Mouse (Mus musculus): ENCODE measurements around the gene Ptprm.

Gene Ptprm

DNA sequence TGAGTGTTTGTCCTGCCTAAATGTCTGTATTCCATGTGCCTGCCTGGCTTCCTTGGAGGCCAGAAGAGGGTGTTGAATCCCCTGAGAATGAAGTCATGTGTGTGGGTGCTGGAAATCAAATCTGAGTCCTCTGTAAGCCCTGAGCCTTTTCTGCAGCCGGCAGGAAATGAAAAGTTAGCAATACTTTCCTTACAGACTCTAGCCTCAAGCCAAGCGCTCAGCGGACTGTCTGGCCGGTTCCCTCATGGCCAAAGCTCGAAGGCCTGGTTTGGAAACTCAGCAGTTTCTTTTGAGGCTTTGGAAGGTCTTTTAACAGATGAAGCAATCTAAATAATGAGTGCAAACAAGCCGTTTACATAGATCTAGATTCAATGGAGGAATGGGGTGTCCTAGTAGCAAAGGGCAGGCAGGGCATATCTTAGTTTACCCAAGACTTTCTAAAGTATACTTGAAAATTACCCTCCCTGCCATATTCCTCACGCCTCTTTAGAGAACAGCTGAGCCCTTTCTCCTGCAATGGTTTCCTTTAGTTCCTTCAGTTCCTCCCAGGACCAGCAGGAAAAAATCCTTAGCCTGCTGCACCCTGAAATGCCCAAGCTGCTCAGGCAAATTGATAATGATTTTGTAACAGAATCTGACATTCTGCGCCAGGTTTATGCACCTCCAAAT lies 144.4 kb downstream of the Ptprm start:
- DNase-seq = no peak

DNA sequence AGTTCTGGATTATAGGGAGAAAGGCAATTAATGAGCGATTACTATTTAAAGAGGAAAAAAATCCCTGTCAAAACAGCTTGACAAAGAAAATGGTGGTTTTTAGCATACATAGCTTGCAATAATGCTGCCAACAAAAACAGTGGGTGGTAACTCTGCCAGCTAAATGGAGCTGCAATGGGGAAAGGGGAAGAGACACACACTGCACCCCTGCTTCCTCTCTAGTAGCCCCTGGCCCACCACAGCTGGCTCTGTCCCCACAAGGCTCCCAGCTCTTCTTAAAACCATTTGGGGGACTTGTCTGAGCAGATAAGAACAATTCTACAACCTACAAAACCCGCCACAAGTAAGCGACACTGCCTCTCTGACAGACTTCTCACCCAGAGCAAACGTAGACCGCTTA lies 145.7 kb downstream of the Ptprm start:
- no peak for DNase-seq

DNA sequence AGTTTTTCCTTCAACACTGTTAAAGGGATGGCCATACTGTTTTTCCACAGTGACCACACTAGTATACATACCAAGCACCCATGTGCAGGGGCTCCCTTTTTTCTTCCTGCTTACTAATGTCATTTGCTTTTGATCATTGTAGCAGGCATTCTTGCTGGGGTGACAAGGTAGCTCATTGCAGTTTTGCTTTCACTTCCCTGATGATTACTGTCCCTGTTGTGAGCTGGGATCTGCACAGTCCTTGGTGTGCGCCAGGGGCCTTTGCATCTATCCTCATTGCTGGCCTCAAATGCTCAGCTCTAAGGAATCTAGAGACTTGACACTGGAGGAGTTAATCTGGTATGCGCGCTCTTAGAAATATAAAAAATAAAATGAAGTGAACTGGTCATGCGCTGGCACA lies 147.3 kb downstream of the Ptprm start:
- DNase-seq = no peak

DNA sequence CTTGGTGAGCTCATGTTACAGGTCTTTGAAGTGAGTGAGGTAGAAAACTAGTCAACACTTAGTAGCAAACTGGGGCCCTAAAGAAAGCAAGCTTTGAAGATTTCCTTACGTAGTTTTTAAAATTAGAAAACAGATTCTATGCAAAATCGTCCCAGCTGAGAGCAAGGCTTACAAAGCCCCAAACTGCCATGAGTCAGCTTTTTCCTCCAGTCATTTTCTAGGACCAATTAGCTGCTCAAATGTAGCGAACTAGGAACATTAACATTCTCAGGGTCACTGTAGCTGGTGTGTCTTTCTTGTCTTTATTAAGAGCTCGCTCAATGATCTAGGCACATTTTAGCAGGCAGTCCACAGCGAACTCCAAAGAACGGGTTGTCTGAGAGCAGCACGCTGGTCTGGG lies 153.1 kb downstream of the Ptprm start:
- no peak for DNase-seq

DNA sequence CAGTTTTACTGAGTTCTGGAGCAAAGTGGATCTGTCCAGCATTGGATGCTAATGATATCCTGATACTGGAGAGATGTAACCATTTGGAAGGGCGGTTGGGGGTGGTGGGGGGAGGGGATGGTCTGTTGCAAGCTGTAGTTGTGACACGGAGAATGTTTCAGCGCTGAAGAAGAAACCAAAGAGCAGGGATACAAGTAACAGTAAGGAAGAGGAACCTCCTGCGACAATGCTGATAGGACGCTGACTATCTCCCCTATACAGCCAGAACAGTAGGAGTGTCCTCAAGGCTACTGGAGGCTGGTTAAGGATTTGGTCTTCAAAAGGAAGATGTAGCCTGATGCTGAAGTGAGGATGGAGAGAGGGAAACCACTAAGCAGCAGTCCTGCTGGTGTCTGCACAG lies 160.5 kb downstream of the Ptprm start:
- no peak for DNase-seq

DNA sequence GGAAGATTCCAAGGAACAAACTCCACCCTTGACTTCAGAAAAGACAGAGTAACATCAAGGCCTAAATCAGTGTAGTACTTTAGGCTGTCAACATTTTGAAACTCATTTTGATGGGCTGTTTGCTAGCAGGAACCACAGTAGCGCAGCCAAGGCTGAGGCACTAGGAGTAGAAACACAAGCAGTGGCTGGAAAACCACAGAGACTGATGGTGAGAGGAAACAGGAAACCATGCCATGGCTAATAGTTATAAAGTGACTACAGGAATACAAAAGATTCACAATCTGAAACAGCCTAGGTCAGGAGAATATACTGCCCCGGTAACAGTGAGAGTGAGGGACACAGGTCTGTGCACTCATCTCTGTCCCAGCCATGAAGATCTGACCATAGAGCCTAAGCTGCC lies 165.7 kb downstream of the Ptprm start:
- DNase-seq = no peak

DNA sequence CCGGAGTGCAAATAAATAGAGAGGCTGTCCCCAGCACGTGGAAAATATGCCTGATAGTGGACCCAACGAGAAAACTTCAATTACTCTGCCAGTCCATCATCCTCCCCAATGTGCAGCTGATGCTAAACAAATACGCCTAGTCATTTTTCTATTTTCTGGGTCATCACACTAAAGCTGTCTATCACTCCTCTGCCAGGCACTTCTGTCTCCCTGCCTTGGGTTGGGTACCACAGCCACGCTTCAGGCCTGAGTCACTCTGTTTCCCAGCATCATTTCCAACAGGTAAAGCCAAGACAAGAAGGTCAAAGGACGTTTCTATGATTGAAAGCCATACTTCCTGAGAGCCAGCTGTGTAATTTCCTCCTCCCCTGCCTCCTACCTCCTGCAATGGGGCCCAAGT lies 167.4 kb downstream of the Ptprm start:
- DNase-seq = no peak

DNA sequence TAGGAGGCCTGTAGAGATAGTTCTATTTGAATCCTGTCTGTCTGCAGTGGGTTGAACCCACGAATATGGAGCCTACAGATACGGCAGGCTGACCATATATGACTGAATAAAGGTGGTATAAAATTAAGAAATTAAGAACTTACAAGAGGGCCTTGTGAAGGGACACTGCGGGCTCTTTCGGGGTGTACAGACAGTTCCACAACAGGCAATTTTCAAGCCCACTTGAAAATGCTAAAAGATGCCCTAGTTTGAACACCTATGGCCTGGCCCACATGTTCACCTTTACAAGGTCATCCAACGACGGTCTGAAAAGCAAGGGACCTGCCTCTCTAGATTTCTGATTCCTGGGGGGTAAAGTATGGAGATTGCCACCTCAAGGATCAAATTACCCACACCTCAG lies 168.3 kb downstream of the Ptprm start:
- DNase-seq = no peak

DNA sequence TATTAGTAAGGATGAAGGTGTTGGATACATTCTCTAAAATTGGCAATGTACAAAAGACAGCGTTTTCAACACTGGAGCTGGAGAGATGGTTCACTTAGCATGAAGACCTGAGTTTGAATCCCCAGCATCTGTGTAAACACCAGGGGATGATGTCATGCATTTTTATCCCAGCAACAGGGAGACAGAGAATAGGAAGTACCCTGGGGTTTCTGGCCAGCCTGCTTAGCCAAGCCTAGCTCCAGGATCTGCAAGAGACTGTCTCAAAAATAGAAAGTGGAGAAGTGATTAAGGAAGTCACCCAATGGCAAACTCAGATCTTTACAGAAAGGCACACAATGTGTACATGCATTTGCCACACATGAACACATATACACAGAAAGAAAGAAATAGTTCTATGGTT lies 174.8 kb downstream of the Ptprm start:
- DNase-seq = no peak

DNA sequence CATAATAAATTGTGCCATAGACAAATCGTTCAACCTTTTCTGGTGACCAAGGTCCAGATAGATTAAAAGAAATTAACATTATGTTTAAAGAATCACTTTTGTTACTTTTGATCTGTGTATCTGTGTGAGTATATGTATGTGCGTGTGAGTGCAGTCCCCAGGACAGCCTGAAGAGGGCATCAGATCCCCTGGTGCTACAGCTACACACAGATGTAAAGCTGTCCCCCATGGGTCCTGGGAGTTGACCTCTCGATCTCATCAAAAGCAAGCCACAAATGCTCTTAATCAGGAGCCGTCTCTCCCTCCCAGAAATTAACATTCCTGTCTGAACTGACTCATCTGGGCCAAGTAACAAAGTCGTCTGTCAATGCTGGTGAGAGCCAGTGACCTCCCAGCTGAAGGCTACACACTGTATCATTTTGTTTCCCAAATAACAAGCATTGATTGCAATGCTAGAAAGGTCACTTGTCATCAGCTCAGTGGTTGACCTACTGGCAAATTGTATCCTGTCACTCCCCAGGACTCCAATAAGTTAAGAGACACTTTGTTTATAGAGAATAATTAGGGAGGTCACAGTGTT lies 175.5 kb downstream of the Ptprm start:
- DNase-seq = no peak

DNA sequence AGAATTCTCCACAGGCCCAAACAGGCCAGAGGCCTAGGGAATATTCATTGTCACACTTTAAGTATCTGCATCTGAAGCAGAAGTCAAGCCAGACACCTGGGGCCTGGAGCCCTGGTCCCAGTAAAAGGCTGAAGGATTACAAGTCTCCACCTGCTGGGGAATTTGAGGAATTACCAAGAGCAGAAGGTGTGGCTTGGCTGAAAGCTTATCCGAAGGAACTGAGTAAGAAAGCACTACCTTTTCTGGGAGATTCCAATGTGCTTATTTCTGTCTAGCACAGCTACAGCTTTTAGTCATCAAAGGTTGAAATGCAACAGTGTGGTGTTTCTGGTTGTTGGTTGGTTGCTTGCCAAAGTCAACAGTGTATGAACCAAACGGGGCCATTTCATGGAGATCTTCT lies 178.4 kb downstream of the Ptprm start:
- peak; percentile 78 to 80 for DNase-seq

DNA sequence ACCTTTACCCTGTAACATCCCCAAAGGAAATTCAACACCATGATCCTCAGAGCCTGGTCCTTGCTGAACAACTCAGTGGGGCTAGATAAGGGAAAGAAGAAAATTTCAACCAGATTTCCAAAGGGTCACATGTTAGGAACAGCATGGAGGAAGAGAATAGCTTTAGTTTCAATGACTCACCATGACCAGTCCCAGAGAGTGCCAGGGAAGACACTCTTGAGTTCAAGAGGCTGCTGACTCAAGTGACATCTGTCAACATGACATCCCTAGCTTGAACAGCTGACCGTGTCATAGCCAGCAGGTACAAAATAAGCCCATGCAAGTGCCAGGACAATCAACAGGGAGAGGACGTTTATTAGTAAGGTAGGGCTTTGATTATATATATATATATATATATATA lies 182.9 kb downstream of the Ptprm start:
- no peak for DNase-seq

DNA sequence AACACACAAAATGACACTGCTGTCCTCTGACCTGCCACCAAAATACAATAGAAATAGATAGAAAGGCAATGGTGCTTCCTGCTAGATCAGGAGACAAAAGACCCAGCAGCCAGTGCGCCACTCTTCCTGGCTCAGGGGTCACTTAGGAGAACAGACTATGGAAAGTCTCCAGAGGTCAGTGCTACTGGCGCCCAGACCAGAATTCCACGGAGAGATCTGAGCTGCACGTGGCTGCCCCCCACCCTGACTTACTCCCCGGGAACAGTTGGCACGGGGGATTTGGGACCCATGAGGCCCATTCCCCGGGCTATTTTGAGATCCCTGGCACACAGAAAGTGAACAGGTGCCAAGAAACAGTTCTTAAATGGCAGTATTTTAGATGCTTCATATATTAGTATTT lies 183.6 kb downstream of the Ptprm start:
- DNase-seq = peak in 1 of 2 experiments; percentile 26

DNA sequence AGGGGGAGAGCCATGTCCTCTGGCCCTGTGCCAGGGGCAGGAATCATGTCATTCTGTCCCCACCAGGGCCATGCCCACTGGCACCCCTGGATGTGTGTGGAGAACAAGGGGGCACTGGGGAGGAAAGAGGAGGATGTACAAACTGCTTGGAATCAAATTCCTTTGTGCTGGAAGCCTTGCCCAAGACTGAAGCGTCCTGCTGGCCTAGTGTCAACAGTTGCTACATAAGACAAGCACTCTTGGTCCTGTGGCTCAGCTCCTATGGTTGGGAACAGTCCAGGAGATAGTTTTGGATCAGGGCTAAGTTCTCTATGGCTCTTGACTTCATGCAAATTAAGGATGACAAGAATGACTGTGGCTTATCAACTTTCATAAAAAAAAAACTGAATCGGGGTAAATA lies 188.4 kb downstream of the Ptprm start:
- DNase-seq = peak in 1 of 2 experiments; percentile 8

DNA sequence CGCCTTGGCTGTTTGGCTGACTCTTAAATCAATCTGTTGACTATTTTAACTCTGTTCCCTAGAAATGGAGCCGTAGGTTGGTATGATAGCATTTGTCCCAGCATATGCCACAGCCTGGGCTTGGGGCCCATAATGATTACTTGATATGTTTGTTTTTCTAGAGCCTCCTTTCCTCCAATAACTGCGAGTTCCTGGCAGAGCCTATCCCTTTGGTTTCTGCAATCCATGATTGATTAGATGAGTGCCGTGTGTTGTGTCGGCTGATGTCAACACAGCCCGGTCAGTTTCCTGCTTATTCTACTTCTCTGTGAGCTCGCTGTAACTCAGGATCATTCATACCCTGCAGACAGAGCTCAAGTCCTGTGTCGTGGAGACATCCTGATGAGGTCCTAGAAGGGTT lies 194.6 kb downstream of the Ptprm start:
- no peak for DNase-seq

DNA sequence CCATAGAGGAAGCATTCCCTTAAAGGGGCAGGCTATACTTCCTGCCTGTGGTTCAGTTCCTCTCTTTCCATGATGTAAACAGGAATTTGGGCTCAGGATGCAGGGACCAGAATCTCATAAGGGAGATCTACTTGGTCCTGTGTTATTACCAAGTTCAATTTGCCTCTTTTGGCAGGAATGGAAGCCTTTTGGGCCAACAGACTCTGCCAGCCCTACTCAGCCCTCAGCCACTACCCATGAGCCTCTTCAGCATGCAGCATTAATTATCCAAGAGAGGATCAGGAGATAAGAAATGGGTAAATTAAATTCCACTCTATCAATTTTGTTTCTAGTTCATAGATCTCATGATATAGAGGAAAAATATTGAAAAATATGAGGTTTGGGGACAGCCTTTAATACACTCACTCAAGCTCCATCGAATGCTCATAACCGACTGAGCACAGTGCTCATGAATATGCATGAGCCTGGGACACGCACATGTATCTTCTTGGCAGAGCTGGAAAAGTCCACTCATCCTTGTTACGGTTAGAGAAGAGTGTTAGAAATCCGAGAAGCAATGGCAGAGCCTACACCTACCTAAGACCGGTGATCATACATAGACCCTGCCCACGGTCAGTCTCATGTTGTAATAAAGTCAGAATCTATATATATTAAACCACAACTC lies 197.0 kb downstream of the Ptprm start:
- peak; percentile 66 to 71 for DNase-seq

DNA sequence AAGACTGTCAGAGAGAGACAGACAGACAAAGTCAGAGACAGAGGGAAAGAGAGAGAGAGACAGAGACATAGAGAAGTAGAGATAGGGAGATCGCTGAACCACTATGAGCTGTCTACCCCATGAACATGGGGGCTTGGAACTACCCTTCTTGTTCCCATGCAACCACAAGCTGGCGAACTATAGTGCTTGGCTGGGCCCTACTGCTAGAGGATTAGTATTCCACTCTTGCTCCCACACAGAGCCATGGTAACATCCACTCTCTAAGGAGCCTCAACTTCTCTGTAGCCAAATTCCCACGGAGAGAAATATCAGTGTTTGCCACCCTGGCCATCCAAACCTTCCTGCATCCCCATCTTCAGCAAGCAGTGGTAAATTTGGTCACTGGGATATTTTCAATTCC lies 202.0 kb downstream of the Ptprm start:
- DNase-seq = peak in 1 of 2 experiments; percentile 13

DNA sequence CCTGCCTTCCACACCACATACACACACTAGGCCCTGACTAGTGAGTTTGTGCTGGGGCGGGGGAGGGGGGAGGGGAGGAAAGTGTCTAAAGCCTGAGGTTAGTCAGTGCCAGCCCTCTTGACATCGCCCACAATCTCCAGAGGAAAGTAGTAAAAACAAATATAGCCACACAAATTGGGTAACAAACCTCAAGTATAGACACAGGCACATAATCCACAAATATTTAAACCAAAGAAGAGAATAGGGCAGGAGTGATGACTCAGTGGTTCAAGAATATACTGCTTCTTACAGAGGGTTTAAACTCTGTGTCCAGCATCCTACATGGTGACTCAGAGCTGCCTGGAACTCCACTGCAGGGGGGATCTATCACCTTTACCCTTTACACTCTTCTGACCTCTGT lies 203.8 kb downstream of the Ptprm start:
- no peak for DNase-seq

DNA sequence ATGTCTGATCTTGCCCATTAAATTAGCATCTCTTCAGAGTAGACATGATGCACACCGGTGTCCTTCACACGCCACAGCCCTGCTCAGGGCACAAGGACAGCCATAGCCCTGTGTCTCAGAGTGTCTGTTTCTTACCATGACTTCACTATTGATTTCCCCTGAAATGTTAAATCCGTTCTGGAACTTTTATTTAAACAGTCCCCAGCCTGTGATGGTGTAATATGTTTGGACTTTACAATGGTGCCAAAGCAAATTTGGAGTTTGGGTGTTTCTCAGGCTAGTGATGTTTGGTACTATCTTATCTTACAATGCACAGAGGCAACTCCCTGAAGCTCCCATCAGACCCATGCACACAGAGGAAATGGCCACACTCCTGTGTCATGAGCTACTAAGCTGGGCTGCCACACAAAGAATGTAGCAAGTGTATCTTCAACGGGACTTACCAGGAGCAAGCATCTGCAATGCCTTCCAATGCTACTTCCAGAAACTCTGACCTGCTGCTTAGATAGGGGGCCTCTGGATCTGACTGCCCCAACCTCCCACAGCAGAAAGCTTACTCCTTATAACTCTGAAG lies 212.0 kb downstream of the Ptprm start:
- no peak for DNase-seq

DNA sequence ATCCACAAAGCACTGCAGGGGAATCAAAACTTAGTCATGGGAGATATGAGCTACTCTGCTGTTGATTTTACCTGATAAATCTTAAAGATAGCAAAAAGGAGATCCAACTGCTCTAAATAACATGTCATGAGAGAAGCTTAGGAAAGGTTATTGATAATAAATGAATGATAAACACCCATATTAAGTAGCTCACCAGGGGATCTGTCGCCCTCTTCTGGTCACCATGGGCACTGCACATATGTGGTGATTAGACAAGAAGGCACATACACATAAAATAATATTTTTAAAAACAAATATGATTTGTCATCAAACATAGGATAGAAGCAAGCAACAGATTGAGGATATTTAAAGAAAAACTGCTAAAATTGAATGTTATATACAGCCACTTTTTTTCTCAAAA lies 213.8 kb downstream of the Ptprm start:
- peak; percentile 66 to 68 for DNase-seq

DNA sequence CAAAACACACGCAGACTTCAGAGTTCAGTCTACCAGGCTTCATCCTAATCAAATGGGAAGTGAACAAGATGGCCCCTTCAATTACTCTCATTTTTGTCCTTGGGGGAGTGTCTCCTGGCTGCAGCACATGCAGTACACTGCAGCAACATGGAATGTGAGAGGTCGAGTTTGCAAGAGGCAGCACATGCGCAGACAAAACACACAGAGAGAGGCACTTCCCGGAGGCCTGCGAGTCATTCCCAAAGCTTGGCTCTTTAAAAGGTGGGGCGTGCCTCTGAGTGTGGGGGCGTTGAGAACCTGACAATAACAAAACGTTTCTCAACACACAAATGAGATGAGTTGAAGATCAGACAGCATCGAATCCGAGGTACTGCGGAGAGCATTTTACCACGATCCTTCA lies 215.3 kb downstream of the Ptprm start:
- DNase-seq = no peak

DNA sequence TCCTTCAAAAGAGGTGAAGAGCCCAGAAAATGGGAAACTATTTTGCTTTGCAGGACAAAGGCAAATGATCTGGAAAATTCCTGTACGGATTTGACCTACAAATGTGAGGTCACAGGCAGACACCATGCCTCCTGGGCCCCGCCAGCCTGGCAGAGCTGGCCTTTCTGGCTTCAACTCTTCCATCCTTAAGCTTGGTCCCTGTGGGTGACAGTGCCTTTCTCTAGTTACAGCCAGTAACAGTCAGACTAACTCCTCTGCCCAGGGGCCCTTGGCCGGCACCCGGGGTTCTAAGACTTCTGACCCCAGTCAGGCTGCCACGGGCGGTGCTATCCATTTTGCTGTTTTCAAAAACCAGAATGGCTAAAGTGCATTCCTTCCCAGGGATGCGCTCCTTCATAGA lies 217.4 kb downstream of the Ptprm start:
- DNase-seq = no peak

DNA sequence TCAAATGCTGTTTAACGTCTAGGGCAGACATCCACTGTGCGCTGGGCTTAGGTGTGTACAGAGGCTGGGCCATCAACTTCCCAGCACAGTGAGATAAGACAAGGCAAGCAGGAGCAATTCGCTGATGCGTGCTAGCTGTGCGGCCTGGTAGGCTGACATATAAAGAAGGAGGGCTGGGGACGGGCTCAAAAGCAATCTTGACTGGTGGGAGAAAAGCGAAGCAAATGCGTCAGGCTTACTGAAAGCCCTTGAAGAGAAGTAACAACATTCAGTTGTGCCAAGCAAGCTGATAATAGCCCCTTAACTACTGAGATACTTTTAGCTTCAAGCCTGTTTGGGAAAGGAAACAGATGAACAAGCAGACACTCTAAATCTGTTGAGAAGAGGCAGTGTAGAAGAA lies 217.8 kb downstream of the Ptprm start:
- DNase-seq = no peak

DNA sequence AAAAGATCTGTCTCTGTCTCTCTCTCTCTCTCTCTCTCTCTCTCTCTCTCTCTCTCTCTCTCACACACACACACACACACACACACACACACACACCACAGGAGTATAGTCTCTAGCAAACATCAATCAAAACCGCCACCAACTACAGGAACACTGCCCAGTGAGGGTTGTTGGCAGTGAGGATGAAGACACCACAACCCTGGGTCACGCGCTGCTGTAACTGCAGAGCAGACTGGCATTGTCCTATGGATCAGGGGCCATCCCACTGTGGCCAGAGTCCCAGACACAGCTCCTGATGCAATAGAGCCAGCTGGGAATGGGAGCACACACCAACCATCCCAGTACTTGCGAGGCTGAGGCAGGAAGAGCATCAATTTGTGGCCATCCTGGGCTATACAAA lies 220.0 kb downstream of the Ptprm start:
- no peak for DNase-seq

All from cerebellum, postnatal 10 days (tissue).